In genomic region chr6:3485133-3485532, GRCm38 (mm10) we compare ENCODE assay signal across 17 mouse cellular contexts. TPM values are rescaled to one million over a fixed set of nuclear protein-coding genes. Genes with fewer than 3 reads are reported as not detected.
DNase-seq lines count a peak whose midpoint lies in the region; ATAC-seq lines count a peak whose summit lies in the region.
"Had no signal": no experiment of that assay in that cellular context is flagged by ENCODE, and none has a peak within 500 bp of the region (broad histone marks: within the 10 kb centered on the region; RNA-seq: fewer than 3 reads in every experiment).

No protein-coding gene starts in this region.

- no peak for DNase-seq in adrenal gland, postnatal 14 days
- no peak for DNase-seq in urinary bladder, postnatal 14 days (ENCODE audit: low spot score)
- DNase-seq in kidney, postnatal 14 days: no peak
- DNase-seq: adrenal gland, adult 2 months; adrenal gland, postnatal 10 days; adrenal gland, postnatal 36 days; cerebellum, adult 11-12 months; cerebellum, adult 2 months; cerebellum, adult 9-10 months; cerebellum, postnatal 10 days; cerebellum, postnatal 25 days; embryo, embryonic 11 days had no signal

- ATAC-seq in granulocyte monocyte progenitor cell, adult 5-6 weeks (replicated peaks; ENCODE audit: poor library complexity, severe bottlenecking): peak; percentile 55
- peak; percentile 56 for ATAC-seq in megakaryocyte progenitor cell, adult 5-6 weeks (replicated peaks; ENCODE audit: poor library complexity)
- ATAC-seq: forebrain, embryonic 14.5 days; forebrain, embryonic 16.5 days had no signal

RNA-seq across cellular contexts. Expression of gene Hepacam2, which starts 13.0 kb away (rescaled TPM):
- total RNA-seq in granulocyte monocyte progenitor cell, adult 5-6 weeks (2014; fragmentation: Nextera tagmentation): not detected in 2 replicates
- total RNA-seq in granulocyte monocyte progenitor cell, adult 5-6 weeks (2017): 0.39 TPM in 1 of 2 replicates, not detected in the other
- 0.15 and 0.46 TPM in 2 replicates for total RNA-seq in megakaryocyte progenitor cell, adult 5-6 weeks (2015)
- 0.12 TPM in 1 of 2 replicates, not detected in the other for total RNA-seq in megakaryocyte progenitor cell, adult 5-6 weeks (2017)
- total RNA-seq in adrenal gland, postnatal 14 days (2021): 0.30 TPM in 1 of 2 replicates, not detected in the other
- total RNA-seq: MEL had no signal

RNA-seq across cellular contexts. Expression of gene Vps50, which starts 13.0 kb away (rescaled TPM):
- total RNA-seq in granulocyte monocyte progenitor cell, adult 5-6 weeks (2014; fragmentation: Nextera tagmentation): 29.3 and 37.3 TPM in 2 replicates
- 43.4 and 51.6 TPM in 2 replicates for total RNA-seq in granulocyte monocyte progenitor cell, adult 5-6 weeks (2017)
- 33.7 and 35.0 TPM in 2 replicates for total RNA-seq in megakaryocyte progenitor cell, adult 5-6 weeks (2015)
- total RNA-seq in megakaryocyte progenitor cell, adult 5-6 weeks (2017): 36.5 and 58.1 TPM in 2 replicates
- 19.6 and 20.3 TPM in 2 replicates for total RNA-seq in adrenal gland, postnatal 14 days (2021)
